Mouse (Mus musculus) urinary bladder, adult 2 months (tissue): ENCODE data around the gene Grpel1. TPM values are rescaled to one million over a fixed set of nuclear protein-coding genes. Genes with fewer than 3 reads are reported as not detected.

ENCODE experiments used
- DNase-seq: peaks from one replicate; pipeline ENCODE4 v3.0.0; 2022; ENCODE audit warnings: low spot score
- polyA plus RNA-seq: library from polyadenylated mRNA; depleted of rRNA; stranded (reverse); fragments of >200 nt; gene quantifications from 2 replicates; pipeline ENCODE4 v1.2.3, GENCODE M21; 2012; rRNA removed

Grpel1 gene
- 25.3 and 32.5 TPM in 2 replicates for polyA plus RNA-seq

GRCm38 (mm10) chr5:36464709-36465661 is at the start of gene Grpel1:
Gene Grpel1 (plus strand): TSS chr5:36464998.
- peak; percentile 90 for DNase-seq

GRCm38 (mm10) chr5:36419861-36420260 is 44.9 kb upstream of the Grpel1 start:
- no peak for DNase-seq

- no peak for DNase-seq
Measured at GRCm38 (mm10) chr5:36422689-36423088, 42.1 kb upstream of the Grpel1 start.

GRCm38 (mm10) chr5:36424676-36425075 is 40.1 kb upstream of the Grpel1 start:
- DNase-seq, result no peak

GRCm38 (mm10) chr5:36426404-36426803 is 38.4 kb upstream of the Grpel1 start:
- DNase-seq, result no peak

- no peak for DNase-seq
Measured at GRCm38 (mm10) chr5:36427831-36428230, 37.0 kb upstream of the Grpel1 start.

- DNase-seq, result no peak
Measured at GRCm38 (mm10) chr5:36429551-36429950, 35.2 kb upstream of the Grpel1 start.

- DNase-seq, result no peak
Measured at GRCm38 (mm10) chr5:36431711-36432110, 33.1 kb upstream of the Grpel1 start.

GRCm38 (mm10) chr5:36434398-36434967 is 30.3 kb upstream of the Grpel1 start:
- no peak for DNase-seq

- no peak for DNase-seq
Measured at GRCm38 (mm10) chr5:36436858-36437257, 27.9 kb upstream of the Grpel1 start.

- DNase-seq, result no peak
Measured at GRCm38 (mm10) chr5:36440741-36441140, 24.1 kb upstream of the Grpel1 start.

GRCm38 (mm10) chr5:36444611-36445010 is 20.2 kb upstream of the Grpel1 start:
- DNase-seq, result no peak

GRCm38 (mm10) chr5:36445028-36445427 is 19.8 kb upstream of the Grpel1 start:
- no peak for DNase-seq

- DNase-seq, result no peak
Measured at GRCm38 (mm10) chr5:36446166-36446890, 18.5 kb upstream of the Grpel1 start.

- no peak for DNase-seq
Measured at GRCm38 (mm10) chr5:36447872-36448271, 16.9 kb upstream of the Grpel1 start.

- no peak for DNase-seq
Measured at GRCm38 (mm10) chr5:36449710-36450358, 15.0 kb upstream of the Grpel1 start.

- no peak for DNase-seq
Measured at GRCm38 (mm10) chr5:36451119-36451518, 13.7 kb upstream of the Grpel1 start.

GRCm38 (mm10) chr5:36451872-36452389 is 12.9 kb upstream of the Grpel1 start:
- no peak for DNase-seq

- no peak for DNase-seq
Measured at GRCm38 (mm10) chr5:36452821-36453220, 12.0 kb upstream of the Grpel1 start.

GRCm38 (mm10) chr5:36457706-36458105 is 7.1 kb upstream of the Grpel1 start:
- DNase-seq, result no peak

GRCm38 (mm10) chr5:36458926-36459325 is 5.9 kb upstream of the Grpel1 start:
- DNase-seq, result no peak

GRCm38 (mm10) chr5:36460712-36461111 is 4.1 kb upstream of the Grpel1 start:
- no peak for DNase-seq
